Mouse (Mus musculus): ENCODE results near the gene Olfr692.

GRCm38 (mm10) chr7:105372912-105373311, 4.9 kb downstream of the Olfr692 start:
- no peak for TF ChIP-seq CTCF (IDR thresholded peaks at IDR 0.05; ENCODE audit: insufficient read depth, low read length)
- no peak for TF ChIP-seq POLR2A (IDR thresholded peaks at IDR 0.05; ENCODE audit: borderline replicate concordance, extremely low read depth, low read depth, low read length)
